Mouse (Mus musculus) gastrocnemius, postnatal 25 days (tissue): ENCODE results near the gene Them7. TPM values are rescaled to one million over a fixed set of nuclear protein-coding genes. Genes with fewer than 3 reads are reported as not detected.

ENCODE experiments used
- DNase-seq: peaks from one replicate; pipeline ENCODE4 v3.0.0; 2022
- total RNA-seq, 2 experiments: library from RNA; stranded (reverse); gene quantifications; 1 replicate in 1 of 2; 2 replicates in 1 of 2; pipeline ENCODE4 v1.2.3; 2021

Them7 gene
- total RNA-seq, 2 experiments from 2014 or later: not detected

DNA sequence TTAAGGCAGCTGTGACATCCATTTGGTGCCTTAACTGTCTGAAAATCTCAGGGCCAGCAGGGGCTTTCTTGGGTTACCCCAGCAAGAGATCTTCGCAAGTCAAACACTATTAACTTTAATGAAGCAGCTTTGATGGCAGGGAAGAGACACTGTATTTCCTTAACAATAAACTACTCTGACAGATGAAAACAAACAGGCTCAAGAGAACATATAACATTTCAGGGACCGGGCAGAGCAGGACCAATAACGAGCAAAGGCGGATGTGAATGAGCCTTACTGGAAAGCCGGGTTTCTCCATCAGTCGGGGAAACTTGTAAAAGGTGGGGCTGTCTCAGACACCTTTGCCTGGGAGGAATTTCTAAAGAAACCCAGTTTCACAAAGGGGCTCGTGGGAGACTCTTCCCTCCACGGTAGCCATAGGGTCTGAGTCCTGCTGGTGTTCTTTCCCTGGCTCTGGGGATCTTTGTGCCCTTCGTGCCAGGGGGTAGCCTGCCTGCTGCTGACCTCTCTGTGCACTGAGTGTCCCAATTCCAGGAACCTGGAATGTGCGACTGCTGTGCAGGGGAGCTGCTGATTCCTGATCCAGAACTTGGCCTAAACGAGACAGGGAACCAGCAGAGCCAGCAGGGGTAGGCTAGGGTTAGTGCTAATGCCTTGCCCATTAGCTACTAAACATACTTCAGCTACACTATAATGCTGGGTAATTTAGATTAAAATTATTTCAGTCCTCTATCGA is 11.4 kb downstream of the Them7 start:
- no peak for DNase-seq

DNA sequence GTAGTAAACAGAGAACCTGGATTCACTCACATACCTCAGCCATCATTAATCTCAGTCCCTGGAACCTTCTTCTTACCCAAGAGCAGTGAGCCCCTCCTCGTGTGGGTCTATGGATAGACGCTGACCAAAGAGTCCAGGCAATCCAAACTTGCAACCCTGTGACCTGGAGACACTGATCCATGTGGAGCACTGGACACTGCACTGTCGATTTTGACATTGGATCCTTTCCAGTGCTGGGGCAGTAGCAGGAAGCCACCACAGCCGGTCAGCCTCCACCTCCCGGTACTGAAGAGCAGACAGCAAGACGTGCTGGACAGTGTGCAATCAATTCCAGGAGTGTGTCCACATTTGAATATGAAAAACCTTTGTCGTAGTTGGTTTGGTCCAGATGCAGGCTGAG is 13.3 kb downstream of the Them7 start:
- DNase-seq: no peak

DNA sequence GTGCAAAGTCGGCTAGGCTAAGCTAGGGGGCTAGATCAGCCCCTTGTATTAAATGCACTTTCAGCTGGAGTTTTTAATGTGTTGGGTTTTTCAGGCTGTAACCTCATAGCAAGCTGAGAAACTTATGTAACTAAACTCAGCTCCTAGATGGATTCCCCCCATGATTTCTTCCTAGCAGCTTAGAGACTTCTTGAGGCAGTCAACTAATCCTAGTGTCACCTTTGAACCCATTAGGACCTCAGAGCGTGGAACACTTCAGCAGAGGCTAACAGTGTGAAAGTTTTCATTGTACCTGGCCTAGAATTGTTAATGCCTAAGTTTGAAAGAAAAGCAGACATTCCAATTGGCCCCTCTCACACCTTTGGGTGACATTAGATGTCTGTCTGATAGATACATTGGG is 13.7 kb downstream of the Them7 start:
- DNase-seq: no peak

DNA sequence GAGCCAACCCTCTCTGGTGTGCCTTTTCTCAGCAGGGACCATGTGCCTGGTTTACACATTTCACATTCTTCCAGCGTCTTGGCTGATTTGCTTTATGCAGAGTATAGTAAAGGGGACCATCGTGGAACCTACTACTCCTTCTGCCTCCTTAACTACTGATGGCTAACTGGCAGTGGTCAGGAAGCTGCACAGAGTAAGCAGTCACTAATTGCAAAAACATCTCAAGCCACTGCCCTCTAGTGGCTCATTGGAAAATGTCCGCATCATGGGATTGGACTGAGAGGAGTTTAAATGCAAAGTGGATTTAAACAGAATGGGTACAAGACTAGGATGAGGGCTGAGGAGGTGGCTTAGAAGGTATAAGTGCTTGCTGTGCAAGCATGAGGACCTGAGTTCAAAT is 14.7 kb downstream of the Them7 start:
- DNase-seq: no peak

DNA sequence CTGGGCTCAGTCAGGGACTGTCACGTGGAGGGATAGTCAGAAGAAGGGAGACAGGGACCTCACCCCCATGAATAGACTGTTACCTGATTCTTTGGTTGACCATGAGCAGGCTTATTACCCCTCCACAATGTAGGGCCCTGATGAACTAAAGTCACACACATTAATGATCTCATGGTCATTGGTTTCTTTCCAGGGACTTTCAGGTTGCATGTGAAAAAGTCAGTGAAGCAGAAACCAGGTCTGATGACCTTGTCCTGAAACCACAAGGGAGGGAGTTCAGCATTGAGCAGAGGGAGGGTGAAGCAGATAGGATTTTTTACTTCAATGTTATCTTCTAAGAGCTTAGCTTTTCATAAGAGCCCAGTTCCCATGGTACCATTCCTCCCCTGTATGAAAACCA is 16.5 kb downstream of the Them7 start:
- no peak for DNase-seq

DNA sequence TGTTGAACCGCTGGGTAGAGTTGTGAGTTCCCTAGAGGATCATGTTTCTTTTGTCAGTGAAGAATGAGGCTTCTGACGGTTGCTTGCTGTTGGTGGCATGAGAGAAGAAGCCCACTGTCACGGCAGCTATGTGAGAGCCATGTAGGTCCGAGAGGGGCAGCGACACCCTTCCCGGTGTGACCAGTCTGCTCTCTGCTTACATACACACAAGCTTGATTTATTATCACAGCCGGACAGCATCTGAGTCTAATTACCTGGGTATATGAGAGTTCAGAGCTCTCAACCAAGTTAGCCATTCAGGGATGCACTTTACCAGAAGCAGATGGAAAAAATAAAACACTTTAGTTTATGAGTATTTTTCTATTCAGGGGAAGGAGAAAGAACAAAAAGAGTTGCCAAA is 18.8 kb downstream of the Them7 start:
- no peak for DNase-seq

DNA sequence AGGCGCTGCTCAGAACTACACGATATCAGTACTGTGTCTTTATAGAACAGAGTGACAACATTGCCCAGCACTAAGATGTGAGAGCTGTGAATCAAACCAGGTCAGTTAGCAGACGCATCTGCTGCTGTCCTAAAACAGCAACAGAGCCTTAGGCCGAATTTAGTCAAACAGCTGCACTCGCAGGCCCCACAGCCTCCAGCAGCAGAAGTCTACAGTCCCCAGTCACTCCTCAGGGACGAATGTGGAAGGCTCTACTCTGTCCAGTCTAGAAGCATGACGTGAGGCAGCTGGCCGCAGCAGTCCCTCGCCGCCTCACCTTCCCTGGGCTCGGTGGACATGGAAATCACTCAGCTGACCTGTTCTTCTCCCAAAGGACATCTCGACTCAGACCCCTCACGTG is 20.6 kb downstream of the Them7 start:
- DNase-seq: no peak

DNA sequence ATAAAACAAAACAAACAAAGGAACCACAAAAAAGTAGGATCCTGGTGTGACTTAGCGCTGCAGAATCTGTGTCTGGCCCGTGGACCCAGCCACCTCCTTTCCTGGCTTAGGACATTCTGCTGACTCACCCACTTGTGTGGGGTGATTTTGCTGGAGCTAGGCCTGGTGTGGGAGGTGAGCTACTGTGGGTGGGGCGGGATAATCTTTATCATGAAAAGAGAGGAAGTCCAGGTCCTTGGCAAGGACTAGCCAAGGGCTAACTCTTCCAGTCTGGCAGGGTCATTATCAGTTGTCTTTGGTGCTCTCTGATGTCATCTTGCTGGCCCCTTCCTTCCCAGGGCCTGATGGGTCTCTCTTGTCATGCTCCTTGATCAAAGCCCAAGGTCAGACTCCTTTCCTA is 27.9 kb downstream of the Them7 start:
- no peak for DNase-seq

DNA sequence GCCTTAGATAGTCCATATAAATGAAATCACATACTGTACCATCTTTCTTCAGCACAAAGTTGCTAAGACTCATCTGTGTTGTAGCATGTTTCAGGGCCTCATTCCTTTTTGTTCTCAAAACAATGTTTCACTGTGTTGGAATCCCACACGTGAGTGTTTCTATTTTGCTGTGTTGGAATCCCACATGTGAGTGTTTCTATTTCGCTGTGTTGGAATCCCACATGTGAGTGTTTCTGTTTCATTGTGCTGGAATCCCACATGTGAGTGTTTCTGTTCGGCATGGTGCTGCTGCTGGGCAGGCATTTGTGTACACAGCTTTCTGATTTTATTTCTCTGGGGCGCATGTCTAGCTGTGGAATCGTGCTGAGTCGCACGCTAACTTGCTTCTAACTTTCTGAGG is 28.7 kb downstream of the Them7 start:
- no peak for DNase-seq

DNA sequence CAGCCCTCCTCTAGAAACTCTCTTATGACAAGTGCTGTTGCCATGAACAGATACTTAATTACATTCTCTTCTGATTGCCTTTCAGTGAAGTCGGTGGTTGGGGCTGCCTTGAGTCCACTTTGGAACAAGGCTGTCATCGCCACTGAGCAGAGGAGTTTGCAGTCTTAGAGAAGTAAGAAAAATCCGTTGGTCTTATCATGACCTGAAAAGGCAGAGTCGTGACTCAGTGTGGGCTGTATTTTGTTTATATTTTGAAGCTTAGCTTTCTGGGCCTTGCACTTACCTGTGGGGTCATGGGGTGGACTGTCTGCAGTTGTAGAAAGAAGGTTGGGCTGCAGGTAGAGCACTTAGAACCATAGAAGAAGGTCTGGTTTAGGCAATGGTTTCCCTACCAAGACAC is 31.3 kb downstream of the Them7 start:
- DNase-seq: no peak

DNA sequence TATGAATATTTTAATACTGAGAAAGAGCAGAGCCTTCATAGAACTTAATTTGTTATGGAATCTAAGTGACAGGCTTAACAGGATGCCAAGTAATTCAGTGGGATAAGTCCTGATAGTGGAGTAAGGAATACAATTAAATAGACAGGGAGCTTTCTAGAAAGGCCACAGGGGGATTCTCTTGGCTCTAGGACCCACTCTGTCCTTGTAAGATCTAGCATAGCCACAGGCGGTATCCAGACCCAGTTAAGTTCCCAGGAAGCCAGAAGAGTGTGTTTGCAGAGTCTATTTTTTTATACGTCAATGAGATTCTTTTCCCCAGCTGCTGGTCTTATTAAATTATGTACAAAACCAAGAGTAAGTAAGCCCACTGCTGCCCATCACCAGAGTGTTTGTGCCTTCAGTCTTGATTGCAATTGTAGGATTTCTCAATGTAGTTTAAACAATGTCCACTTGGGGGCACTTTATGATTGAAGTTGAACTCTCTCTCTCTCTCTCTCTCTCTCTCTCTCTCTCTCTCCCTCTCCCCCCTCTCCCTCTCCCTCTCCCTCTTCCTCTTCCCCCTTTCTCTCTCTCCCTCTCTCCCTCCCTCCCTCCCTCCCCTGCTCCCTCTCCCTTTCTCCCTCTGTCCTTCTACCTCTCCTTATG is 32.4 kb downstream of the Them7 start:
- no peak for DNase-seq

DNA sequence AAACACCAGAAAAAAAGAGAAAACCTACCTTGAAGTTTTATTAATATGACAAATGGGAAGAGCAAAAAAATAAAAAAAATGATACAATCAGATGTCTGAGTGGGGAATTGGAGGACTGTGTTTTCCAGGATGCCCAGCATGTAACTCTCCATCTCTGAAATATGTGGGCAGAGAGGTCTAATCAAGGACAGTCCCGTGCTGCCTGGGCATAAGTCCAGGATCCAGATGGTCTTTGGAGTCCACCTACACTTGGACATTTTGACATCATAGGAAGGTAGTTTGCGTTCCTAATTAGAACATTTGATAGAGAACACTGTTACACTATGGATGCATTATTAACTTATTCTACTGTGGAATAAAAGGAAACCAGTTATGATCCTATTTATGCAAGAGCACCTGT is 33.3 kb downstream of the Them7 start:
- DNase-seq: no peak

DNA sequence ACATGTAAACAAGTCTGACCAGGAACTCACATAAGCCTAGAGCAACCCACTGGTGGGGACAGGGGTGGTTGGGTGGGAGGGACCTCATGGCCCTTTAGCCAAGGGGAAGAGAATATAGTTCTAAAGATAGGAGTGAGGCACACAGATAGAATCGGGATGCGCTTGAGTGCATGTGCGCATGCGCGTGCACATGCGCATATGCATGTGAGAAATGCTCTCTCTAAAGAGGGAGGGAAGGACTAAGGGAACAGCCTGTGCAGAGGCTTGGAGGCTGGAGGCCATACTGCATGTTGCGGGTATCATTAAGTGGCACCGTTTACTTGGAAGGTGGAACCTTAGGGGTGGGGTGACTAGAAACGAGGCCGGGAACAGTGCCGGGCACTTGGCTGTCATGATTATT is 37.2 kb downstream of the Them7 start:
- no peak for DNase-seq

DNA sequence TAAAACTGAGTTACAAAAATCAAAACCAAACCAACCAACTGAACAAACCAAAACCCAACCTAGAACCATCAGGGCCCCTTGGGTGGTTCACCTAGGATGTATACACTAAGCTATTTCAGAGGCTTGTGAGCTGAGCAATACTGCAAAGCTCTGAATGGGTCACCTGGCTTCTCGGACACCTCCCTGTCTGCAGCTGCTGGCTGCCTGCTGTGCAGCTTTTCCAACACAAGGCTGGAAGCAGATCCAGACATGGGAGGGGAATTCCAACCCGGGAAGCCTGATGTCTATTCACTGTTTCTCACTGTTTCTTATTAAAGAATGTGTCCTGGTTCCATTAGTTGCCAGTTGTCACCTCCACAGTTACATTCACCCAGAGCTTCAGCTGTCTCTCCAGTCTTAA is 39.1 kb downstream of the Them7 start:
- no peak for DNase-seq

DNA sequence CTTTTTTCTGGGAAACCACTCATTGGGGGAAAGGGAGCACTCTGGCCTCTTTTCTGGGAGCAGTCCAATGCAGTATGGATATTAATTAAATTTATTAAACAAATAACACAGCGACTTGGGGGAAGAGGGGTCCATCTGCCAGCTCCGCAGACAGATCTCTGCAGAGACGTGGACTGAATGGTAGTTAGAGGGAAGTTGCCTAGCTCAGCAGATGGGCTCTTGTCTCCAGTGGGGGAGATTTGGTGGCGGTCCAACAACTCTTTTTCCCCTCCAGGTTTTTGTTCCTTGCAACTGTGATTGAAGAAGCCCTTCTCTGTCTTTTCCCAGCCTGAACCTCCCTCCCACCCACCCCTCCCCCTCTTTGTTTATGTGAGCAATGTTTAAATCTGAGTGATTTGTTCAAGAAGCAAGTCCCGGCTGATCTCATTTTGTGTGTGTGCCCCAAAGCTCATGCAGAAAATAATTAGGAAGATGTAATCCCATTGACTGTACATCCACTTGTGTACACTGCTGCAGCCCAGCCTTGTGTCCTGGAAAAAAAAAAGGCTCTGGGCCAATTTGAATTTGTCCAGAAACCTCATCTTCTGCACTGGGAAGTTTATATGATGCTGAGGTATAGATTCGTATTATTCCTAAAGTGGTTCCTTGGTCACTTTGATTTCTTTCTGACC is 58.4 kb downstream of the Them7 start:
- no peak for DNase-seq

DNA sequence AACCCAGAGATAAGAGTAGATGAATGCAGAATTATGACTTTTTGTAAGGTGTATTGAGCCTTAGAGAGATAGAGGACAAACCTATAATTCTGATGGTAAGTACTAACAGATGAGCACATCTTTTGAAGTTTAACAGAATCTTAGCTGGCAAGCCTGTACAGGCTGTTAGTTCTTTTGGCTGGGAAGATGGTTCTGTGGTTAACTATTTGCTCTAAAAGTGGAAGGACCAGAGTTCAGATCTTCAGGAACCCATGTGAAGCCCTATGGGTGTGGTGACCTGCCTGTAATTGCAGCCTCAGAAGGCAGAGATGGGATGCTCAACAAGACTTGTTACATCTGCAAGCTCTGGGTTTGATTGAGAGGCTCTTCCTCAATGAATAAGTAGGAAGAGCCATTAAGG is 59.7 kb downstream of the Them7 start:
- no peak for DNase-seq

DNA sequence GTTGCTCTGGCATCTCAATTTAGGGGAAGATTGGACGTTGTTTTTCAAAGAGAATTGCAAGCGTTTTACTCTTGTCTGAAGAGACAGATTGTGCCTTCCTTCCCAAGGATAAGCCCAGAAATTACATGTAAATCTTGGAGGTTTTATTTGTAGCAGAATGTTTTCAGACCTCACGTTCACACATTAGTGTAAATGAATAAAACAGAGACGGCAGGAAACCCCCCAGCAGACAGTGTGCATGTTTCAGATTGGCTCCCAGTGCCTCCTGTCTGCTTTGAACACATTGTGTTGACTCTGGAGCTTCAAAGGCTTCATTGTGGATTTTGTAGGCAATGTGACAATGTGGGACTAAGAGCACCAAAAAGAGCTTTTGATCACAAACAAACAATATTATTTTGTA is 60.7 kb downstream of the Them7 start:
- no peak for DNase-seq

DNA sequence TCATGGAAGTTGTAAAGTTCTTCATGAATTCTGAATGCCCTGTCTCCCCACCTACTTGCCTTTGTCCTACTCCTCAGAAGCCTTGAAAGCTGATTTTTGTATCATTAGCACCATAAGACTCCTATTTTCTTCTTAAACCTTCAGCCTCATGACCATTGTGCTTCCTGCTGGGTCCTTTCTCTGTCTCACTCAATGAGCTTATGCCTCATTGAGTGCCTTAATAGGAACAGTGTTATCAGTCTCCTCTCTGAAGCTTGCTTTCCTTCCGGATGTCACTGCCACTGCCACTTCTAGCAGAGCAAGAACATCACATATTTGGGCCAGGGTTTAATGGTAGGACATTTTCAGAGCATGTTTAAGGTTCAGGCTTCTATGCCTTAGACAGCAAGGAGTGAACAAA is 71.7 kb downstream of the Them7 start:
- DNase-seq: no peak

DNA sequence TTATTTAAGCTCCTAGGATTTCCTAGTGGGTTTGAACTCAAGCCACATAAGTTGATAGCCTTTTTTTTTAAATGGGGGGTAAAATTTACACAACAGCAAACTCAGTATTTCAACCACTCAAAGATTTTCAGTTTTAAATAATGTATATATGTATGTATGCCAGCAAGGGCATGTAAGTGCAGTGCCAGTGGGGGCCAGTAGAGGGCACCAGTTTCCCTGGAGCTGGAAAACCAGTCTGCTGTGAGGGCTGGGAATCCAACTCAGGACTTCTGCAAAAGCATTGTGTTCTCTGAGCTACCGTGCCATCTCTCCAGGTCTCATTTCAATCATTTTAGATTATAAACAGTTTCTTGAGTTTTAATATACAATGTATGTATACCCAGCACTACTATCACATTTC is 74.8 kb downstream of the Them7 start:
- no peak for DNase-seq

DNA sequence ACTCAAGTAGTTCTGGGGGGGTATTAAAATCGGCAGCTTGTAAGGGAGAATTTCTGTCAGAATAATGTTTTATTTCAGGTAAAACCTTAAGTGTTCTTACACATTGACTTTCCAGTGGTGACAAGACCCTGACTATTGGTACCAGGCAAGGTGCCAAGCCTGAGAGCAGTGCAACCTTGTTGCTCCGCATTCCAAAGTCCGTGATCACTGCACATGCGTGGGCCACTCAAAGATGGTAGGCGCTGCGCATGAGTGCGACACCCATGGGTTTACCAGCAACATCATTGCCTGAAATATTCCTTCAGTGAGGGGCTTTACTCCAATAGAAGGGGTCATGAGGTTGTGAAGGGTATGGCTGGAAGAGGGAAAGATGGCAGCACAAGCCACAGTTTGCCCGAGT is 77.0 kb downstream of the Them7 start:
- no peak for DNase-seq

DNA sequence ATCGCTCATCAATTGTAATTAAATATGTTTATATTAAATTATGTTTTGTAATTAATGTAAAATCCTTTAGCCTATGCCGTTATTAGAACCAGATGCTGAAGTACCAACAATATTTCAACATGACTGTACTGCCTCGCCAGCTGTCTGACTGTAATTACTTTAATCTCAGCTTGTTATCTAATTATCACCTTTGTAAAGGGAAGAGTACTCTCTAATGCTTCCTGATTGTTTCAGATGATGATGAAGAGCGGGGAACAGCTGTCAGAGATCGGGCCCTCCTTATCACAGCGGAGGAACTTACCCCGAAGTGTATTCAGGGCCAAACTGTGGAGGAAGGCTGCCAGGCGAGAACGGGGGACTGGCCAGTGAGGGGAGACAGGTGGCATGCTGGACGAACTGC is 77.4 kb downstream of the Them7 start:
- no peak for DNase-seq

DNA sequence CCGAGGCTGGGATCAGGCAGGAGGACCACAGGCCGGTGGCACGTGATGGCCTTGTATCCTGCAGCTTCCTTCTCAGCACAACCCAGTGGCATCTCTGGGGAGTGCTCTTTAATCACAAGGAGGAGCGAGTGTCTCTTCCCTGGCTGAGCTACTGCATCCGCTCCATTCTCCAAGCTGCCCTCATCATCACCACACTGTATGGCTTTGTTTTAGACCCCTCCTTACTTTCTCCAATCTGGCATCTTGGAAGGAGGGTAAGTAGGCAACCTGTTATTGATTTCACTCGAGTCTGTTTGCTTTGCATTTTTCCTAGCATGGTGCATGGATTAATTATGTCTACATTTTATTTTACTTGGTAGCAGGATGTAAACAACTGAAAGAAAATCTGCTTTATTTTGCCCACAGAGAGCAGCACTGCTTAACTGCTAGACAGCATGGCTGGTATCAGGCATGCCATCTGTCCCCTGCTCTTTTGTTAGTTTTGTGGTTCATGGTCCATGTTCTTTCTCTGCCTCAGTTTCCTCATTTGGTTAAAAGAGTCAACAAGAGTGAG is 79.9 kb downstream of the Them7 start:
- no peak for DNase-seq

DNA sequence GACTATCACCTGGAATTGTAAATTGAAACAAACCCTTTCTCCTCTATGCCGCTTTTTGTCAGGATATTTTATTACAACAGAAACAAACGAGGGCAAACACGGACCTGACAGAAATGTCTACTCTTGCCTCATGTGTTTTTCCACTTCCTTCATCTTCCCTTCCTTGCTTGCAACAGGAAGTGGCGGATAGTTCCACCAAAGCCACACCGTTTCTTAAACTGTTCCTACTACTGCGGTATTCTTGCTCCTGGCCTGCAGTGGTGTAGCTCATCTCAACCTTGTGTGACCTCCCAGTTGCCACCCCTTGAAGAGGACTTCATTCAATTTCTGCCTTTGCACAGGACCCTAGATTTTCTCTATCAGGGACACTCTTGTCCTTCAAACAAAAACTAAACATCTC is 81.8 kb downstream of the Them7 start:
- no peak for DNase-seq

DNA sequence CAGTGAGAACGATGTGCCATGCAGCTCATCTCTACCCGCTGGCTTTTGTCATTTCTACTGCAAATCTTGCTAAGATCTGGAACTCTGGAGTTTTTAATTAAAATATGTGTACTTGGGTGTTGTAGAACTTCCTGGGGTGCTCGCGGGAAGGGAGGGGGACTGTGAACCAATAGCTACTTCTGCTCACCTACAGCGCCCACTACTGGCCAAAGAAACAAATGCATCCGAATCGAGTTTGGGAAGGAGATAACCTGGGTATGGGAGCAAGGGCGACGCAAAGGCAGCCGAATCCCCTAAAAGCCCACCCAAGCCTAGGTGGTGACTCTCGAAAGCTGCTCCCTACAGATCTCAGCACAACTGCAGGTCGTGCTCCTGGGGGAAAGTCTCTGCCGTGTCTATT is 87.3 kb downstream of the Them7 start:
- no peak for DNase-seq
